Mouse (Mus musculus) thymus, postnatal 4 days (tissue): Measurements from ENCODE around the gene Snap29.

Source experiments
- DNase-seq: peaks from one replicate; pipeline ENCODE4 v3.0.0; 2021

The Snap29 gene

GRCm38 (mm10) chr16:17405736-17406443, at the start of gene Snap29, which contains the start of gene Pi4ka:
Gene Snap29, plus strand, starts transcription at chr16:17405986.
Gene Pi4ka, minus strand, starts transcription at chr16:17406314.
- DNase-seq = peak; percentile 100

GRCm38 (mm10) chr16:17356031-17356430, 49.8 kb upstream of the Snap29 start:
- DNase-seq = no peak

- no peak for DNase-seq
Observed at GRCm38 (mm10) chr16:17358787-17359186, 47.0 kb upstream of the Snap29 start.

GRCm38 (mm10) chr16:17382306-17382705, 23.5 kb upstream of the Snap29 start:
- no peak for DNase-seq

- DNase-seq = no peak
Observed at GRCm38 (mm10) chr16:17383594-17384326, 22.0 kb upstream of the Snap29 start.

- DNase-seq = no peak
Observed at GRCm38 (mm10) chr16:17392784-17393183, 13.0 kb upstream of the Snap29 start.

- DNase-seq = peak; percentile 61
Observed at GRCm38 (mm10) chr16:17402855-17403254, 2.9 kb upstream of the Snap29 start.

GRCm38 (mm10) chr16:17405271-17405696, 502 bp upstream of the Snap29 start:
- DNase-seq = peak; percentile 76

GRCm38 (mm10) chr16:17406512-17407231, 886 bp downstream of the Snap29 start:
- DNase-seq = no peak

GRCm38 (mm10) chr16:17409046-17409445, 3.3 kb downstream of the Snap29 start:
- DNase-seq = no peak

GRCm38 (mm10) chr16:17410209-17410608, 4.4 kb downstream of the Snap29 start:
- no peak for DNase-seq

GRCm38 (mm10) chr16:17423021-17423420, 17.2 kb downstream of the Snap29 start:
- DNase-seq = no peak

GRCm38 (mm10) chr16:17432576-17432975, 26.8 kb downstream of the Snap29 start:
- no peak for DNase-seq

GRCm38 (mm10) chr16:17451541-17452372, 46.0 kb downstream of the Snap29 start, which contains the start of gene Crkl:
Gene Crkl, plus strand, starts transcription at chr16:17451987.
- DNase-seq = peak; percentile 98

GRCm38 (mm10) chr16:17452373-17452715, 46.6 kb downstream of the Snap29 start:
- no peak for DNase-seq

- no peak for DNase-seq
Observed at GRCm38 (mm10) chr16:17456901-17457300, 51.1 kb downstream of the Snap29 start.

- peak; percentile 78 for DNase-seq
Observed at GRCm38 (mm10) chr16:17460254-17460653, 54.5 kb downstream of the Snap29 start.

- no peak for DNase-seq
Observed at GRCm38 (mm10) chr16:17461596-17461995, 55.8 kb downstream of the Snap29 start.

GRCm38 (mm10) chr16:17463184-17463583, 57.4 kb downstream of the Snap29 start:
- DNase-seq = no peak

GRCm38 (mm10) chr16:17466875-17467663, 61.3 kb downstream of the Snap29 start:
- DNase-seq = no peak

GRCm38 (mm10) chr16:17472498-17472897, 66.7 kb downstream of the Snap29 start:
- DNase-seq = no peak

- DNase-seq = peak; percentile 57
Observed at GRCm38 (mm10) chr16:17474091-17474490, 68.3 kb downstream of the Snap29 start.
